Mouse (Mus musculus): ENCODE measurements around the gene Scube1. TPM values are rescaled to one million over a fixed set of nuclear protein-coding genes. Genes with fewer than 3 reads are reported as not detected.

Scube1 gene
- total RNA-seq, 4 experiments from 2014 or later, result 0.12 to 0.35 (median 0.22) TPM

- DNase-seq (ENCODE audit: low spot score in 2 of 2), result no peak
Measured at GRCm38 (mm10) chr15:83666418-83666817, 58.4 kb downstream of the Scube1 start.

DNA sequence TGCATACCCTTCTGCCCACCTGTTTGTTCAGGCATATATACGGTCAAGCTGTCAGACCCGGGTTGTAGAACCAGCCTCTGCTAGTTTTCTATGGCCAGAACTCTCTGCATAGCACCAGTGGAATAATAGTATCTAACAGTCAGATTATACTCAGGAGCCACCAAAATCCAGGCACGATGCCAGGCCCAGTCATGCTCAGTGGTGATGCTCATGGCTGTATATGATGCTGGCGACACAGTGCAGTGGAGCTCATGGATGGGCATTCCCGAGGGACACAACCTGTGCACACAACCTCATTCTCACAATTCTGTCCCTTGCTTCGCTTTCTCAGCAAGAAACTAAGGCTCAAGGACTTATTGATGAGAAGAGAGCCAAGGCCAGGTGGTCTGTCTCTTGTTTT is 58.8 kb downstream of the Scube1 start:
- DNase-seq (ENCODE audit: low spot score in 2 of 2), result no peak

GRCm38 (mm10) chr15:83664722-83665121 is 60.1 kb downstream of the Scube1 start:
- DNase-seq (ENCODE audit: low spot score in 2 of 2), result peak; percentile 13 to 31

GRCm38 (mm10) chr15:83663066-83663465 is 61.8 kb downstream of the Scube1 start:
- DNase-seq (ENCODE audit: low spot score in 2 of 2), result no peak

- no peak for DNase-seq (ENCODE audit: low spot score in 2 of 2)
Measured at GRCm38 (mm10) chr15:83662106-83662505, 62.7 kb downstream of the Scube1 start.

GRCm38 (mm10) chr15:83642518-83642917 is 82.3 kb downstream of the Scube1 start:
- DNase-seq (ENCODE audit: low spot score in 2 of 2), result no peak

DNA sequence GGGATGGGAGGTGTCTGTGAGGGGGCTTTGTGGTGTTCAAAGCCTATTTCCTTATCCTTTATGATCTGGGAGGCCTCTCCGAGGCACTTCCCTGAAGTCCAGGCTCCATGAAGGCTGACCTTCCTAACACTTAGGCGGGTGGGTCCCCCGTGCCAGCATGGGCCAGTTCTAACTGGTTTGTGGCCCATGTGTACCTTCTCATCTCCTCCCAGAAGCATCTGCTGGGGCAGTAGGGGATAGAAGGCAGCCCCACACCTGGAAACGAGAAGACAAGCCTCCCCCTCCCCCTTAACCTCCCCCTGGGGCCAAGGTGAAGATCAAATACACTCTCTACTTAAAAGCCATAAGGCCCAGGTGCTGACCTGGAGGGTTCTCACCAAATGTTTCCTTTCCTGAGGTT is 84.6 kb downstream of the Scube1 start:
- no peak for DNase-seq (ENCODE audit: low spot score in 2 of 2)

- DNase-seq (ENCODE audit: low spot score in 2 of 2), result no peak
Measured at GRCm38 (mm10) chr15:83639160-83639559, 85.7 kb downstream of the Scube1 start.

DNA sequence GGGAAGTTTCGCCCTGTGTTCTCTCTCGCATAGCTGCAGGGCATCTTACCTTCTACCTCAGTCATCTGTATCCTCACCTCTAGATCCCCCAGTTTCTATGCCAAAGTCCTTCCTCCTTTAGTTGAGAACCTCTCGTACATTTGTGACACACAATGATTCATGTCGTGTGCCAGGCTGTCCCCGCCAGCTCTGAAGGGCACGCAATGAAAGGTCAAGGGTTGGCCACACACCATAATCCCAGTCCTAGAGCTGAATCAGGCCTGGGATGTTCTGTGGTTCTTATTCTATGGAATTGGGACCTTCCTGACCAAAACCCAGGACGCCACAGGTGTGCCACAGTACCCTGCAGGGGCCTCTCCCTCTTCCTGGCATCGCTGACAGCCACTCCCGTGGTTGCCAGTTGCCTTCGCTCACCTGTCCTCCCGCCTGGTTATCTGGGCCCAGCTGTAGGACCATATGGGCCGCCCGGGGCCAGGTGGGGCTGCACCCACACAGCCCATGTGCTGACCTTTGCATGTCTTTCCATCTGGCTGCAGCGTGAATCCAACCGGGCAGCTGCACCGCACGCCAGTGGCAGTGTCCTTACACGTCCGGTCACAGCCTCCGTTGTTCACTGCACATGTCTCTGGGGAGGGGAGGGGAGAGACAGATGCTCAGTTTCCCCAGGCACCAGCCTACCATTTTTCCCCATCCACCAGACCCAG is 86.5 kb downstream of the Scube1 start:
- DNase-seq (ENCODE audit: low spot score in 2 of 2), result no peak

- DNase-seq (ENCODE audit: low spot score in 2 of 2), result no peak
Measured at GRCm38 (mm10) chr15:83636759-83637158, 88.1 kb downstream of the Scube1 start.

DNA sequence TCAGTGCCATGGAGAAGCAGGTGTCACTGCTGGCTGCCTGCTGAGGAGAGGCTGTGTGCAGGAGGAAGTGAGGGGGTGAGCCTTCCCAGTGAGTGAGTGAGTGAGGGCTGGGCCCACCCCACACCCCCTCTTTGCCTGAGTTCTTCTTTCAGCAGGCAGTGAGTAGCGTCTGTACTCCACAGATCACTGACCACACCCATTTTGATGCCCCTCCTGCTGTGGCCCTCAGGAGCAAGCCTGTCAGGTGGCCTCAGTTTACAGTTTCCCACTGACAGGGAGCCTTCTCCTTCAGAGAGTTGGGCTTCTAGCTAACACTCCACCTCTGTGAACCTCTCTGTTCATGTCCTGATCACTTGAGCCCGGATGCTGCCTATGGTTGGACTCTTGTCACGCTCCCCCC is 89.6 kb downstream of the Scube1 start:
- DNase-seq (ENCODE audit: low spot score in 2 of 2), result no peak

- no peak for DNase-seq (ENCODE audit: low spot score in 2 of 2)
Measured at GRCm38 (mm10) chr15:83634076-83634475, 90.7 kb downstream of the Scube1 start.

- DNase-seq (ENCODE audit: low spot score in 2 of 2), result no peak
Measured at GRCm38 (mm10) chr15:83631071-83631470, 93.8 kb downstream of the Scube1 start.

DNA sequence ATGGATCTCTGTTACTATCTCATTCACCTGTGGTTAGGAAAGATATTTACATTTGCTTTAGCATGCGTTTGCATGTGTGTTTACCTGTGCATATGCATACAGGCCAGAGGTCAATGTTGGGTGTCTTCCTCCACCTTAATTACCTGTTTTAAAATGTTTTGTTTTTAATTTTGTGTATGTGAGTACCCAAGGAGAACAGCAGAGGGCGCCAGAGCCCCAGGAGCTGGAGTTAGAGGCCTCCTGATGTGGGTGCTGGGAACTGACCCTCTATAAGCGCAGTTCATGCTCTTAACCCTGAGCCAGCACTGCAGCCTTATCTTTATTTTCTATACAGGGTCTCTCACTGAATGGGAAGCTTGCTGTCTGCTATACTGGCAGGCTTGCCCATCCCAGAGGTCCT is 95.1 kb downstream of the Scube1 start:
- DNase-seq (ENCODE audit: low spot score in 2 of 2), result no peak

GRCm38 (mm10) chr15:83626142-83626645 is 98.6 kb downstream of the Scube1 start:
- no peak for DNase-seq (ENCODE audit: low spot score in 2 of 2)

- no peak for DNase-seq (ENCODE audit: low spot score in 2 of 2)
Measured at GRCm38 (mm10) chr15:83615245-83615644, 109.6 kb downstream of the Scube1 start.

DNA sequence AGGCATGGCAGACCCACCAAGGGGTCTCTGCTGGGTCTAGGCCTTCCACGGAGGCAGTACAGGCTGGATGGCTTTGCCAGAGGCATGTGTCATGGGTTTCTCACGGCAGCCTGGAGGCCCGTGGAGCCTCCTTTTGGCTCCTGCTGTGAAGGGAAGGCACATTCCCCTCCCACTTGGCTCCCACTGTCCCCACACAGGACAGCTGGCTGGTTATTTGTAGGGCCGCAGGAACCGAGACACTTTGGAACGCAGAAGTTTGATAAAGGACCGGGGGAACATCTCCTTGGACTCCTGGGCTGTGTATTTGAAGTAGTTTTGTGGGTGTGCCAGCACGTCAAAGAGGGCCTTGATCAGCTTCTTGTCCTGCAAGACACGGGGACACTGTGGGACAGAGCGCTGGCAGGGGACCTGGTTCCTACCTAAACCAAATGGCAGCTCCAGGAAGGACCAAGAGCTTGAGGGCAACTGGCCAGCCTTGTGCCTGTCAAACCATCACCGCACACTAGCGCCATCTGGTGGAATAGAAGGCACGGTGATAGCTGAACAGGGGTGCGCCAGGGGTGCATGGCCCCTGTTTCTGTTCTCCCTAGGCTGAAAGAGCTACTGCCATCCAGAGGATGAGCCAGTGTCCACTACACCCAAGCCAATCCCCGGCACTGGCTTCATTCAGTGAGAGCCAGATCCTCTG is 117.6 kb downstream of the Scube1 start:
- DNase-seq (ENCODE audit: low spot score in 2 of 2), result peak; percentile 63 to 71

DNA sequence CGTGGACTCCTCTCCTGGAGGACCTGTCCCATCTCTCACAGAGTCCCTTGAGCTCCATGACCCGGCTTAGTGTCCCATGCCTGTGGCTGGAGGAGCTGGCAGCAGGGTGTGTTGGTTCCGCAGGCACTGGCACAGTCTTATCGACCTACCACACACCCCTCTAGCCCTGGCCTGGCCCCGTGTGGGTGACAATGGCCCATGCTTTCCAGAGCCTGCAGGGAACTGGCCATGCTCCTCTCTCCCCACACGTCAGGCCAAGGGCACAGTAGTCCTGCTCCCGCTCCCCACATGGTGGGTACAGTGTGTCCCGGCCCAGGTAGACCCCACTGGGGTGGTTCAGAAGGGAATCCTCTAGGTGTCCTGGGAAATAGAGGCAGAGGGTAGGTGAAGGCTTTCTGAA is 118.1 kb downstream of the Scube1 start:
- DNase-seq (ENCODE audit: low spot score in 2 of 2), result no peak

GRCm38 (mm10) chr15:83606216-83606615 is 118.6 kb downstream of the Scube1 start:
- DNase-seq (ENCODE audit: low spot score in 2 of 2), result no peak

- no peak for DNase-seq (ENCODE audit: low spot score in 2 of 2)
Measured at GRCm38 (mm10) chr15:83603426-83603825, 121.4 kb downstream of the Scube1 start.

DNA sequence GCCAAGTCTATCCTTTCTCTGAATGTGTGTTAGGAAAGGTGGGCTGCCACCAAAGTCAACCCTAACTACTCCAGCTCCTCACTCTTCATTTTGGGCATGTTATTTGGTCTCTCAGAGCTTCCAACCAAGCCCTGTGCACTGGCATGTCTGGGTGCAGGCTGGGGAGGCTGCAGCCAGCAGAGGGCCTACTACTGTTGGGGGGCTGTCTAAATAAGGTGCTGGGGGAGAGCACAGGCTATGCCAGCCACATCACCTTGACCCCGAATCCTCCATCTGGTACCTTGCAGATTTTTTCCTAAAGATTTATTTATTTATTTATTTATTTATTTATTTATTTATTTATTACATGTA is 121.8 kb downstream of the Scube1 start:
- no peak for DNase-seq (ENCODE audit: low spot score in 2 of 2)

DNA sequence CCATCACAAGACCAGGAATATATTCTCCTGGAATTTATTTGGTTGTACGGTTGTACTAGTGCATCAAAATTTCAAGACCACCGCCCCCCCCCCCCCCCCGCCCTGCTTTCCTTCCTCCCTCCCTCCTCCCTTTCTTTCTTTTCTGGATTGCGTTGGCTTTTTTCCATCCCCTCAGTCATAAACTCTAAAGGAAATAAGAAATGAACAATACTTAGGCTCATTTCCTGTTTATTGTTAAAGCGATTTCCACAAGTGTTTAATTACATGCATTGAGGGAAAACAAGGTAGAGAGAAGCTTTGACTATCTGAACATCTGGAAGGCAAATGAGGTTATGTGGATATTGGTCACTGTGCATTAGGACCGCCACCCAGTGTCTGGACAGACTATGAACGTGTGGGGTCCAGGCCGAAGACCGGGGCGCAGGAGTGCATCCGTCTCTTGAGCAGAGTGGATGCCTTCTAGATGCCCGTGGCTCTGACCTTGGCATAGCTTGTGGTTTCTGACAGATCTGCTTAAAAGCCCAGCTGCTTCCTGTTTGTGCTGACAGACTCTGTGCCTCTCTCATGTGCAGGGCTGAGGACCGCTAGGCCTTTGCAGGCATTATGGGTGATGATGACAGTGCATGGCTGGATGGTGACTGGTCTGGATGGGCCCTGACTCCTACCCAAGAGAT is 122.3 kb downstream of the Scube1 start:
- no peak for DNase-seq (ENCODE audit: low spot score in 2 of 2)
